Mouse (Mus musculus) hindbrain, postnatal 0 days (tissue): ENCODE measurements around the gene Slc25a26. TPM values are rescaled to one million over a fixed set of nuclear protein-coding genes. Genes with fewer than 3 reads are reported as not detected.

ENCODE experiments used
- ATAC-seq: fragments of 200-750 bp; cut with Nextera tagmentation; 2 replicates; pipeline ENCODE4 v1.8.0; 2017; ENCODE audit warnings: mild to moderate bottlenecking, moderate TSS enrichment, moderate library complexity
- DNase-seq: peaks from one replicate; pipeline ENCODE4 v3.0.0-alpha.2; 2015; ENCODE audit warnings: low spot score
- H3K27ac ChIP-seq: fragments of 300-500 bp; sonication (generic); 2 replicates; pipeline ENCODE4 v1.5.1; 2014; ENCODE audit warnings: mild to moderate bottlenecking
- H3K27me3 ChIP-seq: fragments of 300-500 bp; sonication (generic); 2 replicates; pipeline ENCODE4 v1.6.1; 2014; ENCODE audit warnings: low read length, mixed read lengths; ENCODE audit not compliant: insufficient read depth
- H3K36me3 ChIP-seq: fragments of 300-500 bp; sonication (generic); 2 replicates; pipeline ENCODE4 v1.6.1; 2014; ENCODE audit warnings: low read length, mixed read lengths; ENCODE audit not compliant: insufficient read depth
- H3K4me1 ChIP-seq: fragments of 300-500 bp; sonication (generic); 2 replicates; pipeline ENCODE4 v1.6.1; 2014; ENCODE audit warnings: antibody characterized with exemption, low read length, mixed read lengths; ENCODE audit not compliant: insufficient read depth
- H3K4me2 ChIP-seq: fragments of 300-500 bp; sonication (generic); 2 replicates; pipeline ENCODE4 v1.6.1; 2014; ENCODE audit warnings: low read depth, mild to moderate bottlenecking, low read length, moderate library complexity, mixed read lengths
- H3K4me3 ChIP-seq: fragments of 300-500 bp; sonication (generic); 2 replicates; pipeline ENCODE4 v1.5.1; 2014; ENCODE audit warnings: low read length
- H3K9ac ChIP-seq: fragments of 300-500 bp; sonication (generic); replicated peaks from 2 replicates; pipeline ENCODE4 v1.6.1; 2014; ENCODE audit warnings: mild to moderate bottlenecking, low read length, moderate library complexity, mixed read lengths
- H3K9me3 ChIP-seq: fragments of 300-500 bp; sonication (generic); 2 replicates; pipeline ENCODE4 v1.6.1; 2016; ENCODE audit warnings: low read length, mixed read lengths
- CTCF ChIP-seq: IDR thresholded peaks from 2 replicates; pipeline ENCODE4 v1.5.1; 2016; ENCODE audit warnings: antibody characterized with exemption, control low read depth, low read depth
- WGBS: fragments of 180-500 bp; shearing (Covaris S2); extraction: QIAGEN DNeasy Blood & Tissue Kit; methylation state at CpG from one replicate; pipeline ENCODE4 v1.1.7; 2014; 5-methylcytosine and 5-hydroxymethylcytosine counted together
- polyA plus RNA-seq: library from polyadenylated mRNA; unstranded; fragments of >200 nt; fragmentation: Nextera tagmentation; extraction: Ambion mirVana; gene quantifications from 2 replicates; pipeline ENCODE4 v1.2.1, GENCODE M21; 2015
- total RNA-seq: library from RNA; depleted of rRNA; stranded (reverse); fragments of >200 nt; gene quantifications from 2 replicates; pipeline ENCODE4 v1.2.3, GENCODE M21; 2014

Gene Slc25a26
- total and polyA plus RNA-seq, 2 experiments from 2014 or later = 4.1 to 10.2 TPM

GRCm38 (mm10) chr6:94643989-94644388 is 143.9 kb downstream of the Slc25a26 start:
- H3K9me3 ChIP-seq = no peaks in the 10 kb centered on the region
- H3K4me1 ChIP-seq = peaks cover 38% of the 10 kb centered on the region
- H3K9ac ChIP-seq = no peak overlapping the region
- H3K27me3 ChIP-seq = no peaks in the 10 kb centered on the region
- 85% methylated on average over 2 of the region's 2 CpGs for WGBS
- TF ChIP-seq CTCF = no peak
- H3K36me3 ChIP-seq = no peaks in the 10 kb centered on the region
- ATAC-seq = no peak
- no peak overlapping the region for H3K4me2 ChIP-seq
- H3K4me3 ChIP-seq = no peak overlapping the region
- DNase-seq = no peak
- H3K27ac ChIP-seq = peak overlapping the region; percentile 15; the same call in 1 of the 2 replicates

DNA sequence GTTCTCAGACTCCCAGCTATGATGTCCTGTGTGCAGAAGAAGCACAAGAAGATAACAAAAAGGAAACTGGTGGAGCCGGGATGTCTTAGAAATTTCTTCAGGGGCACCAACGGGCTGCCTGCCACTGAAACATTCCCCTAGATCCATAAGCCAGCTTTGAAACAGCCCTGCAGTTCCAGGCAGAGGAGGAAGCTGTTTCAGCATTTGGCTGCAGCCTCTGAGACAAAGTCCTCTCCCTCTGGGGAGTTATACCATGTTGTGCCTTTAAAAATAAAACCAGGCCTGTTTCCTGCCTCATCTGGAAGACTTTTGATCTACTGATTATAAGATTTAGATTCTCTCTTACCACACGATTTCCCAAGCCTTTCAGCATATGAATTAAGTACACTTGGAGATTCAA is 144.5 kb downstream of the Slc25a26 start:
- H3K9me3 ChIP-seq = no peaks in the 10 kb centered on the region
- no peak for DNase-seq
- 67% methylated on average over 3 of the region's 3 CpGs for WGBS
- peak overlapping the region; percentile 15; the same call in 1 of the 2 replicates for H3K27ac ChIP-seq
- peaks cover 38% of the 10 kb centered on the region for H3K4me1 ChIP-seq
- no peaks in the 10 kb centered on the region for H3K36me3 ChIP-seq
- no peak for TF ChIP-seq CTCF
- no peak overlapping the region for H3K9ac ChIP-seq
- no peaks in the 10 kb centered on the region for H3K27me3 ChIP-seq
- no peak overlapping the region for H3K4me2 ChIP-seq
- no peak overlapping the region for H3K4me3 ChIP-seq
- no peak for ATAC-seq

- Histone ChIP-seq H3K36me3 (no peaks in the 10 kb centered on the region), H3K27ac (no peak overlapping the region), H3K4me1 (peaks cover 29% of the 10 kb centered on the region), H3K9ac (no peak overlapping the region), H3K4me3 (no peak overlapping the region), H3K27me3 (no peaks in the 10 kb centered on the region), H3K9me3 (no peaks in the 10 kb centered on the region), H3K4me2 (no peak overlapping the region)
- WGBS = 63% methylated on average over 4 of the region's 4 CpGs
- no peak for TF ChIP-seq CTCF
- no peak for DNase-seq
- ATAC-seq = no peak
Observed at GRCm38 (mm10) chr6:94645723-94646122, 145.6 kb downstream of the Slc25a26 start.

DNA sequence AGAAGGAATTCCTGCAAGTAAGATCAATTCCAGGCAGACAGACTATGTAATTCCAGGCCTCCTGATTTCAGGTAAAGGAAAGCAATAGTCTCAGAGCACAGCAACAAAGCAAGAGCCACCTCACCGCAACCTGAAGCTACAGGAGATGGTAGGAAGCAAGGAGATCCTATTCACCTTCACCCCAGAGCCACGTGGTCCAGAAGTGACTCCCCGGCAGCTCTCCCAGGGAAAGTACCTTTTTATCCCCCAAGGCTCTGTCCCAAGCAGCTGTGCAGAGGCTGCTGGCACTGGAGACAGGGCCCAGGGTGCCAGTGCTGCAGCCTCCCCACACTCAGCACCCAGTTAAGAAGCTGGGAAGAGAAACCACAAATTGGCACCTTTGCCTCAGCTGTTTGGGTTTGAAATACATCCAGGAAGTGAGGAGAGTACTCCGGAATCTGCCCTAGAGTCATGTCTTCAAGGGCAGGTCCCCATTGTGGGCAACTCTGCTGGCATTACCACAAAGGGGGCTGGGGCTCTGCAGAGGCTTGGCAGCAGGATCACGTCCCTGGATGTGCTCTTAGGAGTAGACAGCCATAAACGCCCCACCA is 146.2 kb downstream of the Slc25a26 start:
- TF ChIP-seq CTCF = no peak
- peaks cover 29% of the 10 kb centered on the region for H3K4me1 ChIP-seq
- no peaks in the 10 kb centered on the region for H3K9me3 ChIP-seq
- no peaks in the 10 kb centered on the region for H3K27me3 ChIP-seq
- 50% methylated on average over 6 of the region's 6 CpGs for WGBS
- H3K4me3 ChIP-seq = no peak overlapping the region
- H3K27ac ChIP-seq = peak overlapping the region; percentile 69; the same call in 1 of the 2 replicates
- DNase-seq (no peak), ATAC-seq (no peak)
- H3K36me3 ChIP-seq = no peaks in the 10 kb centered on the region
- H3K9ac ChIP-seq = no peak overlapping the region
- no peak overlapping the region for H3K4me2 ChIP-seq

- no peak for TF ChIP-seq CTCF
- Histone ChIP-seq H3K4me2 (no peak overlapping the region), H3K36me3 (no peaks in the 10 kb centered on the region), H3K27ac (peak overlapping the region; percentile 69; the same call in 1 of the 2 replicates), H3K4me3 (no peak overlapping the region), H3K4me1 (peaks cover 29% of the 10 kb centered on the region), H3K27me3 (no peaks in the 10 kb centered on the region), H3K9ac (0 out of 2 replicates have a peak overlapping the region, but pooled peaks have one; percentile 13), H3K9me3 (no peaks in the 10 kb centered on the region)
- no peak for ATAC-seq
- no peak for DNase-seq
- WGBS = 77% methylated on average over 6 of the region's 6 CpGs
Observed at GRCm38 (mm10) chr6:94646902-94647301, 146.8 kb downstream of the Slc25a26 start.

DNA sequence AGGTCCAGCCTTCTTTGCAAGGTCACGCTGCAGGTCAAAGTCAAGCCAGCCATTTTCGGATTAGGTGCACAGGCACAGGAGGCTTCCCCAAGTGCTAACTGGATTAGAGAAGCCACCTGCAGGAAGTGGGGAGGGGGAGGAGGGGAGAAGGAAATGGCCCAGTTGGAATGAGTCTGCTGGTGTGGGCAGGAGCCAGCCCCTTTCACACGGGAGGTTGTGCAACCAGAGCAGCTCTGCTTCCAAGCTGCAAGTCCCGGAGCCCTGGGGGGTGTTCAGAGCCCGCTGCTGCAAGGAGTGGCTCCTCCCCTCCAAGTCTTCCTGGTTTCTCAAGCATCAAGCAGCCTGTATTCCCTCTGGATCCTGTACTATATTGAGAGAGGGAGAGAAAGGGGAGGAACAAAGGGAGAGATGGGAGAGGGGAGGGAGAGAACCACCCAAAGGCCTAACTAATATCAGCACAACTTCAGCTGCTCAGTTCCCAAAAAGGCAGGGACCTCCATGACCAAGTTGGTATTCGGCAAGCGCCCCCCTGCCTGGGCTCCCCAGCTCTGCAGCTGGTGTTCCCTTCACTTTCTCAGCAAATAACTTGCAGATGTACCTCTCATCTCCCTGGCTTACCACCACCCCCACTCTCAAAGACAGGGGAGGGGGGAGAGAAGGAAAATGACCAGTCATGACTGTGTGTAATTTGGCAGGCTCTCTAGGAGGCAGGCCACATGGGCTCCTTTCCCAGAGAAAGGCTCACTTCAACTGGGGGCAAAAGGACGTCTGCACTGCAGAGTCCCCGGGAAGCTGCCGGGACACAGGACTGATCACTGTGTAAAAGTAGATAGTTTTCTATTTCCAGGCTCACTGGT is 147.7 kb downstream of the Slc25a26 start:
- no peaks in the 10 kb centered on the region for H3K27me3 ChIP-seq
- H3K9me3 ChIP-seq = no peaks in the 10 kb centered on the region
- WGBS = 16% methylated on average over 10 of the region's 10 CpGs
- peaks cover 29% of the 10 kb centered on the region for H3K4me1 ChIP-seq
- H3K4me2 ChIP-seq = 0 out of 2 replicates have a peak overlapping the region, but pooled peaks have one; percentile 16
- TF ChIP-seq CTCF = no peak
- no peaks in the 10 kb centered on the region for H3K36me3 ChIP-seq
- H3K27ac ChIP-seq = peak overlapping the region; percentile 69
- 0 out of 2 replicates have a peak overlapping the region, but pooled peaks have one; percentile 21 for H3K9ac ChIP-seq
- DNase-seq (peak; percentile 73), ATAC-seq (peak; percentile 89)
- no peak overlapping the region for H3K4me3 ChIP-seq
